Mouse (Mus musculus) embryo, embryonic 10.5 days (tissue): ENCODE results near the gene Gm21969.

Source experiments
- DNase-seq: peaks from one replicate; pipeline ENCODE4 v3.0.0-alpha.2; 2015; ENCODE audit warnings: low spot score

The Gm21969 gene

DNA sequence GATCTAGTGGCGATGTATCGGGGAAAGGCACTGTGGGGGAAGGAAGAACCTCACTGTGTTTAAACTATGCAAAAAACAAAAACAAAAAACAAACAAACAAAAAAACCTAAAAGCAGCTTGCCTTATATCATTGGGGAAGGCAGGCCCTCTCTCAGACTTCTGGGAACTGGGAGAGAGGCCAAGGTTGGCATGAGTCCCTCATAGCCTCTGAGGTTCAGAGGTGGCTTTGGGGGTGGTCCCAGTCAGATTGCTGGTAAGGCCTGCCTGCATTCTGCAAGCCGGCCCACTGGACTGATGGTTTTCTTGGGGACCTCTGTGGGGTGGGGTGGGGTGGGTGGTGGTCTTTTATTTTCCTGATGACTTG, 14.0 kb downstream of the Gm21969 start:
- DNase-seq, result no peak

DNA sequence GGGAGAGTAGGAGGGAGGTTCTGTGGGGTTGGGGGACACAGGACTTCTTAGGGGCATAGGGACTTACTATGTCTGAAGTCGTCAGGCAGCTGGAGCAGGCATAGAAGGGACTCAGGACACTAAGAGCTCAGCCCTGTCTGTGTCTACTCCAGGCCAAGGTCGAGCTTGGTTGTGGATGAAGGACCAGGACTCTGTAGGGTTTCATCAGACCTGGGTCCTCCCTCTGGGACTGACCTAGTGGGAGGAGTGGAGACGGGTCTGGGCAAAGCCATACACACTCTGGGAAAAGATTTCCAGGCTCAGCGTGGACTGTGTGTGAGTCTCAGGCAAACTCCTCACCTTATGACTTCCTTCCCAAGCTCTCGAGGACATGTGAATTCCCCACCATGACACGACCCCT, 16.8 kb downstream of the Gm21969 start:
- DNase-seq, result no peak

DNA sequence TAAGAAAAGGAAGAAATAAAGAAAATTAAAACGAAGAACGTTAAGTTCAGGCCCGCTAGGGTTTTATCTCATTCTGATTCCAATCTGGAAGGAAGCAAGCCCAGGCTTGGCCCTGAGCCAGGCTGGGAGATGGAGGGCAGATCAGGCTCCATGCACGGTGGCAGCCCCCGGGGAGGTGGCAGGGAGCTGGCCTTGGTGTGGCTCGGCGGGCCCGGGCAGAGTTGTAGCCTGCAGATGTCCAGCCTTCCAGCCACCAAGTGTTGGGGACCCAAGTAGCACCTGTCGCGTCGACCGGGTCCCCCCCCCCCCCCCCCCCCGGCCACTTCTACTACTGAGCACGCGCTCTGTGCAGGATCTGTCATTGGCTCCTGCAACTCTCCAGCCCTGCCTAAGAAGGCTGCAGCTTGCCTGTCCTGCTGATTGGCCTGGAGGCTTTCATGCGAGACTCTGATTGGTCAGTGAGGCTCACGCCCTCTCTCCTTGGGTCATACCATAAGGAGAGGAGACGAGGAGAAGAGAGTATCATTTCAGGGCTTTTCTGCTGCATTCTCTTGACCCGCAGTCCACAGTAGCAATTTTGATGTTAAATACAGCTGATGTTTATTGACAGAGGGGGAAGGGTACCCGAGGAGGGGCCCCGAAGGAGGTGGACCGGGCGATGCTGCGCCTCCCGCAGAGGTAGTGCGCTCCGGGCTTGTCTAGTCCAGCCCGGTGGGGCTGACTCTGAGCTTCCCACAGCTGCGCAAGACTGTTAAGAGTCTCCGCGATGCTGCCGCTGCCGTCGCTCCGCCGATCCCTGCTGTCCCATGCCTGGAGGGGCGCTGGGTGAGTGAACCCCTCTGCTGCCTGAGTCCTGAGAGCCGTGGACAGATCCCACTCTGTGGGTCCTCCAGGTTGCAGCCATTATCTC, 19.6 kb downstream of the Gm21969 start, which contains the start of gene Aldh4a1:
Gene Aldh4a1, plus strand, starts transcription at position 494 of the 910 bp plus-strand sequence.
- DNase-seq, result peak; percentile 96

DNA sequence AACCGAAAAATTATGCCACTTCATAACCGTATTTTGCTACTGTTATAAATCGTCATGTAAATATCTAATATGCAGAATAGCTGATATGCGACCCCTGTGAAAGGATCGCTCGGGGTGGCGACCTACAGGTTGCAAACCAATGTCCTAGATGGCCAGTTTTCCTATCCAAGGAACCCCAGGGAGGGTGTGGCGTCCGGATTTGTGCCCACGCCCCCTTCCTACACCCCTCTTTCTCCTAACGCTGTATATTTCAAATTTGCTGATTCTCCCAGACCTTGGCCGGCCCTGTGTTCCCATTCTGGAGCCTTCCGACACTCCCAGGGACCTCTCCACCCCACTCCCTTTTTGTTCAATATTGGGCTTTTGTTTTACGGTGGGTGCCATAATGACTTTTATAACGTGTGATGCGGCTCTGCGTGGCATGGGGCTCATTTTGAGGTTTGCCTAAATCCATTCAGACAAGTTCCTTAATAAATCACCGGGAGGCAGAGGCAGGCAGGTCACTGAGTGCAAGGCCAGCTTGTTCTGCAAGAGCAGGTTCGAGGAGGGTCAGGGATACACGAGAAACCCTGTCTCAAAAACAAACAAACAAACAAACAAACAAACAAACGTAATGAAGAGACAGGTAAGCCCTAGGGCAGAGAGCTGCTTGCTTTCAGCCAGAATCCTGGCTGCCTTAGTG, 20.6 kb downstream of the Gm21969 start:
- DNase-seq, result no peak

DNA sequence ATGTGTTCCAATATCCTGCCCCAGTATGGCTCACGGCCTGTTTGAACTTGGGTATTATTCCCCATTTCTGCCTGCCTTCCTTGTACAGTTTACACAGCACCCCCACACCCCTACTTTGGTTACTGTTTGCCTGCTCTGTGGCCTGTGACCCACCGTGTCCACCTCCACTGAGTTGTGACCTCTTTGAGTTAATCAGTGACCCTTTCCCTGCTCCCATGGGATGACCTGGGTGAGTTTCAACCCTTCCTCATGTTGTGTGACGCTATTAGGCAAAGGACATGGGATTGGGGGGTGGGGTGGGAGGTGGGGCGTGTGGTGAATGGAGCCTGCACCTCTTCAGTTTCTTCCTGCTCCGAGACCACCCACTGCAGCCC, 21.1 kb downstream of the Gm21969 start:
- DNase-seq, result no peak

DNA sequence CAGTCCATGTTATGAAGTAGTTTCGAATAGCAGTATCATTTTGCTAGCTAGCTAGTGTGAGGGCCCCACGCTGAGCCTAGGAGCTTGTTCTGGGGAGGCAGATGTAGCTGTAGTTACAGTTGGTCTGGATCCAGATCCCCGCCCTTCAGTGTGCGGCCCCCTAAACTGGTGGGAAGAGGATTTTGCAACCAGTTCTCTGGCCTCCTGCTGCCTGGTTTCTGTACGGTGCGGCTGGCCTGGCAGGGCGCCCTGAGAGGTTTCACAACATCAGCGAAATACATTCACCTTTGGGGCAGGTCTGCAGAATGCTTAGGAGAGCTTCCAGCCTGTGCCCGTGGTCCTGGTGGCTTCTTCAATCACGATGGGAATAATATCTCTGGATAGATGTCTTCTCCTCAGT, 21.7 kb downstream of the Gm21969 start:
- DNase-seq, result no peak

DNA sequence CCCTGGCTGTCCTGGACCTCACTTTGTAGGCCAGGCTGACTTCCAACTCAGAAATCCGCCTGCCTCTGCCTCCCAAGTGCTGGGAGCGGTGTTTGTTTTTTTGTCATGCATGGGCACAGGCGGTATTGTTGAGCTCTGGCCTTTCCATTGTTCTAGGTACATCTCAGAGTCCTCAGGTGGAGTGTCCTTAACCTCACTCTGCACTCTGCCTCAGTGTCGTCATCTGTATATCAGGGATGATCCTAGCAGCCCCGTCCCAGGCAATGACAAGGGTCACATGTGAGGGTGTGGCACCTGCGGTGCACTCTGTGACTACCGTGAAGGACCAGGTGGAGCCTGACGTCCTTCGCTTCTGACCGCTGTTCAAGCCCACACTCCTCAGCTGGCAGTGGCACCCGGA, 24.4 kb downstream of the Gm21969 start:
- no peak for DNase-seq

DNA sequence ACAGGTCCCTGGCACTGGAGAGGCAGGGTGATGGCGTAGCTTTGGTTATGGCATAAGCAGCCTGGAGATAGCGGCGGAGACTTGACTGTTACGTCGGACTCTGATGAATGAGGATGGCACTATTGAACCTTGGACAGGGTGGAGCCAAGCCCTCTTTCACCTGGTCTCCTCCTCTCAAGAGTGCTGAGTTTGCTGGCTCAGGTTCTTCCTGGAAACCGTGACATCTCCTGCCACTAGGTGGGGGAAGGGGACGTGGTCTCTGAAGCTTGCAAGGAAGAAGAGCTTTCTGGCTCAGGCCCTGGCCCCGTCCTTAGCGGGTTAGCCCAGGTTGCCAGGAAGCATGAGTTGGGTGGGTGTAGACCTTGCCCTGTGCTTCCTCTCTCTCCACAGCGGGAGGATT, 27.2 kb downstream of the Gm21969 start:
- no peak for DNase-seq

DNA sequence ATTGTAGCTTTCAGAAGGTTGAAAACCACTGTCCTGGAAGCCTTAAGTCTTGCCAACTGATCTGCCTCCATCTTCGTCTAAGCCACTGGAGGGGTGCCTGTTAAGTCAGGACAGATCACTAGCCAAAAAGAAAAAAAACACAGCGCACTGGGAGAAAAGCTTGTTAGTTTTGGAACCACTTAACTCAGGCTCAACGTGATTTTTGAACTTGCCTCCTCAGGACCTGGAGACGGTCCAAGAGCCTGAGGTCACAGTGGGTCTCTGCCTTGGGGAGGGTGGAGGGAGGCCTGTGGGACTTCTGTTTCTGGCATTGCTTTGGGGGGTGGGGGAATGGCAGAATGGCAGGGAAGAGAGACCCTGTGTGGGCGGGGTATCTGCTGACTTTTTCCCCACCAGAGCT, 28.2 kb downstream of the Gm21969 start:
- no peak for DNase-seq

DNA sequence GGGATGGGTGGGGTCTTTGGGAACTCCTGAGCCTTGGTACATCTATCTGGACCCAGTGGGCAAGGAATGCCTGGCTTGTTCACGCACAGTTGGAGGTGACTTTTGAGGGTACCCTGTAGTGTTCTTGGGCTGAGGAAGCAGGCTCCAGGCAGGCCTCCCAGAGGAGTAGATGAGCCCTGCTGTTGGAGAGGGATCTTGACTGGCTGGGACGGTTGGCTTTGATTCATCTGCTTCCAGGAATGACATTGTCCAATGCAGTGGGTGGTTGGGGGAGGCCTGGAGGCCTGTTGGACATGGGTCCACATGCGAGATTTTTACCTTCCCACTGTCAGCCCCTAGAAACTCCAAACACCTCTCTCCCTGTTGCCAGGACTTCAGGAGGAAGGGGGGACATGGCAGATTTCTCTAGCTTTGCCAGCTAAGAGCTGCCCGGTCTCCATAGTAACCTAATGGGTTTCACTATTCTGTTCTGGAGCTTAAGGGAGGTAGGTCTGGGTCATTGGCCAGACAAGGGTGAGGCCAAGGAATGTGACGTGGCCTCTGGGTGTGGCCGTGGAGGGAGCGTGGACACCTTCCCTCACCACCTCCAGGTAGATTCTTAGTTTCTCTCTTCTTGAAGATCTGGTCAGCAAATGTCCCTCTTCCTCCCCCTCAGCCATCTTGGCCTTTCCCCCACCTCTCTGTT, 28.7 kb downstream of the Gm21969 start:
- DNase-seq, result no peak

DNA sequence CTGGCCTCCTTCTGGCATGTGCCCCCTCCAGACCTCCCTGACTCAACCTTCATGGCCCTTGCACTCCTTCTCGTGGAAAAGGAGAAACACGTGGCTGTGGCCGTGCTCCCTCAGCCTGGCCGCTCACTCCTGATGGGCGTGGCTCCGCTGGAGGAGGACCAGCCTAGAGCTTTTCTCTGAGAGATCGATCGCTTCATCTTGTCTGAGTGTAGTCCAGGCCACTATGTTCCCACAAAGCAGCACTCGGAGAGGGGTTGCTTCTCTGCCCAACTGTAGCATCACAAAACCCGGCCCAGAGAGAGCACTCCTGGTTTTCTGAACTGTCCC, 29.2 kb downstream of the Gm21969 start:
- DNase-seq, result no peak

DNA sequence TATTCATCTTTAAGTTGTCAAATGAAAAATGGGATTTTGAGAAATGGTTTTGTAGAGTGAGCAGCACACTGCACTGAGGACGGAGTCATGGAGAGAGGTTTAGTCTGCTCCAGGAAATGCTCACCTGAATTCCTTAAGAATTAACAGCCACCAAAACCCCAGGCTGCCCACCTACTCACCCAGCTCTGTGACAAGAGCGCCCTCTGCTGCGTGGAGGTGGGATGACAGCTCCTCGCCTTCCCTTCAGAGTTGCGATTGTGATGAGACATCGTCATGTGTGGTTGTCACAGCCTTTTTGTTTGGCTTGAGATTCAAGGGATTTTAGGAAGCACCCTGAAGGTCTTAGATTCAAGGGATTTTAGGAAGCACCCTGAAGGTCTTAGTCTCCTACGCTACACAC, 33.4 kb downstream of the Gm21969 start:
- peak; percentile 79 for DNase-seq

DNA sequence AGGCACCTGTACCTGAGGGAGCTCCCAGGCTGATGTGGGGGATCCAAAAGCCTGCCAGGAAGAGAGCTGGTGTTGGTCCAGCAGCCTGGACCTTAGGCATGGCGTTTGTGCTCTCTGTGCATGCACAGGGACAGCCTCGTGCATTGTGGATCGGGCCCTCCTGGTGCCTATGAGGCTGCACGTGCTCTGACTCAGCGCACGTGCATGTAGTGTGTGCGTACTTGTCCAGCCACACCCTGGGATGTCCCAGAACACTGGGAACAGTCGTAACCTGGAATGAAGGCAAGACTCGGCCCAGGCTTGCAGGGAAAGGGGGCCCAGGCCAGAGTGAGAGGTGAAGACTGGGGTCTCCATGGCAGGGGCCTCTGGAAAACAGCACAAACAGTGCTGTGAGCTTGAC, 34.9 kb downstream of the Gm21969 start:
- no peak for DNase-seq

DNA sequence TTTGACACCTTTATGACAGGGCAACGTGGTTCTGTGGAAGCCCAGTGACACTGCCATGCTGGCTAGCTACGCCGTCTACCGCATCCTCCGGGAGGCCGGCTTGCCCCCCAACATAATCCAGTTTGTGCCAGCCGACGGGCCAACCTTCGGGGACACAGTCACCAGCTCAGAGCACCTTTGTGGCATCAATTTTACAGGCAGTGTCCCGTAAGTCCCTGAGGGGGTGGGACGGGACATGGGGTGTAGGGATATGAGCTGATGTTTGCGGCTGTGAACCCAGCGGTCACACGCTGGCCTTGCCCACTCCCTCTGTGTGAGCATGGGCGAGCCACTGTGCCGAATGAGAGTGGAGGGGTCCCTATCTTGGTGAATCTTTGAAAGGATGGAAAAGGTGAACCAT, 35.4 kb downstream of the Gm21969 start:
- DNase-seq, result no peak

DNA sequence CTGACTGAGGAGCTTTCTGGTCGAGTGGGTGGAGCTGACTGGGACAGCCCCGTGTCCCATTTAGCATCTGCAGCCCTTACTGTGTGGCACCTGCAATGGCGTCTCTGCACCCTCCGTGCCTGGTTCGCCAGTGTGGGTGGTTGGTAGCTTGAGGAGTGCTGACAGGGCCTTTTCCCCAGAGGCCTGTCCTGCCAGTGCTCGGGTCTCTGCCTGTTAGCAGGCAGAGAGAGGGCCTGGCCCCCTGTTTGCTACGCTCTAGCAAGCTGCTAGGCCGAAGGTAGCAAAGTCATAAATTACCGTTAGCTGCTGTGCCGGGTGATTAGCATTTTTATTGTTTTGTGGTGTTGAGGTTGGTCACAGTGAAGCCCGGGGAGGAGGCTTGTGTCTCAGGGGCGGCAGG, 36.8 kb downstream of the Gm21969 start:
- peak; percentile 49 for DNase-seq

DNA sequence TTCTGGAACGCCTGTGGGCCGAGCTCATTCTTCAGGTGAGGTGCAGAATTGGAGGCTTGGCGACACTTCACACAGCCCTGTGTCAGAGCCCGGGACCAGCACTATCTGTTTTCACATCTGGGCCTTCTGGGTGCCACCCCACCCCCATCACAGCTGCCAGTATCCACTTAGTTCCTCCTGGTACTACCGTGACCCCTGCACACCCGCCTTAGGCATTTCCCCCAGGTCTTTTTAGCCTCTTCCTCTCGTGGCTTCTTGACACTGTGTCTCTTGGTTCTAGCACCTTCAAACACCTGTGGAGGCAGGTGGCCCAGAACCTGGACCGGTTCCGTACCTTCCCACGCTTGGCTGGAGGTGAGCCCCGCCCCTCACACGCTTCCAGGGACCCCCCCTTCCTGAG, 37.3 kb downstream of the Gm21969 start:
- no peak for DNase-seq

DNA sequence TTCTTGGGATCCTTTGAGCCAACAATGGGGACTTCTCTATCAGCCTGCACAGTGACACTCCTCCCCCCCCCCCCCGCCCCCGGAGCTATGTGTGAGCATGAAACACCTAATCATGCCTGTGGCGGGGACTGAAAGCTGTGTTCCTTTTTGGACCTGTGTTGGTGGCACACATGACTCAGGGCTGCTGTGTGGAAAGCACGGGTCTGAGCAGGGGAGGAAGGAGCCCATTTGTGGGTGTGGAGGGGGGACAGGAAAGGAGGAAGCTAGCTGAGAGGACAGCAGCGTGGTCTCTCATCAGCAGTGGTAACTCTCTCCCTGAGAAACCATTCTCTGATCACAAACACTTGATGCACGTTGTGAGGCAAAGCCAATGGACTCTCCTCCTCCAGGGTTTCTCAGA, 37.8 kb downstream of the Gm21969 start:
- no peak for DNase-seq

DNA sequence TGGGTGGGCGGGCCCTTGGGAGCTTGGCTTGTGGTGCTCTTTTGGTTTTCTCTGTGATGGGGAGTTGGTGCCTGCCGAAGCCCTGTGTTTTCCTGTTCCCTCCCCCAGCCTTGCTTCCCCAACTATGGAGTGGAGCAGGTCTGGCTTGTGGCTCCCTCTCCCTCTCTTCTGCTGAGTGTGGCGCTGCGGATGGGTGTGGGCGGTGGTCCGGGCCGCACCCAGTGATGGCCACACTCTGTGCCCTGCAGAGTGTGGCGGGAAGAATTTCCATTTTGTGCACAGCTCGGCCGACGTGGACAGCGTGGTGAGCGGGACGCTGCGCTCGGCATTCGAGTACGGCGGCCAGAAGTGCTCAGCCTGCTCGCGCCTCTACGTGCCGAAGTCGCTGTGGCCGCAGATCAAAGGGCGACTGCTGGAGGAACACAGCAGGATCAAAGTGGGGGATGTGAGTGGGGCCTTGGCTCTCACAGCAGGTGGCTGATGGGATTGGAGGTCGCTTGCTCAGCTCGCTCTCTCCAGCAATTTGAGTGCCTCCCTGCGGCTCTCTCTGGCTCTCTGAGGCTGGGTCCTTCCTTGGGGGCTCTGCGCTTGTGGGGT, 38.9 kb downstream of the Gm21969 start:
- DNase-seq, result peak; percentile 60

DNA sequence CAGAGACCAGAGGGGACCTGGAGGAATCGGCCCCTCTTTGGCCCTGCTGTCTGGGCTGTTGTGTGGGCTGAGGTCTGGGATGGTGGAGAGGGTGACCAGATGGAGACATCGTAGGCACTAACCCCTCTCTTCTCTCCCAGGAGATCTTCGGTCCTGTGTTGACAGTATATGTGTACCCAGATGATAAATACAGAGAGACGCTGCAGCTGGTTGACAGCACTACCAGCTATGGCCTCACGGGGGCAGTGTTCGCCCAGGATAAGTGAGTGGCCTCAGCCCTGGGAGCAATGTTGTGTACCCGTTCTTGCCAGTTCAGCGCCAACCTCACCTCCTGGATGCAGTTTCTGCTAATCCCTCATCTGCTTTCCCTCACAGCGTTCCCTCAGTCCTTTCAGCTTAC, 41.0 kb downstream of the Gm21969 start:
- peak; percentile 88 for DNase-seq

DNA sequence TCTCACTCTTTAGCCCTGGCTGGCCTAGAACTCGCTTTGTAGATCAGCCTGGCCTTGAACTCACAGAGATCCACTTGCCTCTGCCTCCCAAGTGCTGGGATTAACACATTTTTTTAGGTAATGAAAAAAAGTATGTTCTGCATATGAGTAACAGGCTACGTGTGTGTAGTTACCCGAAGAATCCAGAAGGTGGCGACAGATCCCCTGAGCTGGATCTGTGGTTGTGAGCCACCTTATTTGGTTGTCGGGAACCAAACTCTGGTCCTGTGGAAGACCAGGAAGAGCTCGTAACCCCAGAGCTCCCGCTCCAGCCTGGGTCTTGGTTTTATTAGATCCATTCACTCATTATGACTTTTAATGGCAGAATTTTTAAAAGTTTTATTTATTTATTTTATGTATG, 43.9 kb downstream of the Gm21969 start:
- DNase-seq, result peak; percentile 41

DNA sequence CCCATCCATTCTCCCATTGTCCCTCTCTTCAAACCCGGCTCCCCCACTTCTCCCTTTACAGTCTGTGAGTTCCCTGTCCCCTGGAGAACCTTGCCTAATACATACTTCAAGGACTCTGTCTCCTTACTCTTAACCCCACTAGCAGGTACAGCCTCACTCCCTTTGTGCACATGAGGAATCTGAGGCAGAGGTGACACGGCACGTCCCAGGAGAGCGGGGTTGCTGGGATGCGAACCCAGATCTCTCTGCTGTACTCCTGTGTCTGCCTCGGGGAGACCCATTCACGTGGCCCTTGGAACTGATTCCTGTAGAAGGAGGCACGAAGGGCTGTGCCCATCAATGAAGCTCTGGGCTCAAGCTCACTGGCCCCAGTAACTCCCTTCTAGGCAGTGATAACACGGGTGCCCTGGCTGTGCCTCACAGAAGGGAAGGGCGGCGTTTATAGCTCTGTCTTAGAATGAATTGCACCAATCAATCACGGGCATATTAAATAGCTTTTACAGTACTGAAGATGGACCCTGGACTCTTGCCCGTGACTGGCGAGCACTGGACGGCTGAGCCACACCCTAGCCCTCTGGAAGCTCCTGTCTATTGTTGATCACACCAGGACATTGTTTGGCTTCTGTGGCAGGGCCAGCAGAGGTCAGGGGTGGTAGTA, 47.2 kb downstream of the Gm21969 start:
- no peak for DNase-seq

DNA sequence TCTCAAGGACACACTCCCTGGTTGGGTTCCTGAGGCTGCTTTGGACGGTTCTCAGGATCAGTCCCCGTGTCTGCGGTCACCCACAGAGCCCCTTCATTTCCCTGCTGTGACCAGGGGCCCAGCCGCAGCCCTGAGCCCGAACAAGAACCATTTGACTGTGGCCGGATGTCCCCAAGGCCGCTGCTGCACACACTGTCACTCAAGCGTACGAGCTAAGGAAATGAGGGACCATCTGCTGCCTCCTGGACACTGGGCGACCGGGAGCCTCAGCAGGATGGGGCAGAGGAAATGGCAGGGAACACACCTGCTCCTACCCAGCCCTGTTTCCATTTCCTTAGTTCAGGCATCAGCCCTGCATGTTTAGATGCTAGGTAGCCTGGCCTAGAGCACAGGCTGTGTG, 47.9 kb downstream of the Gm21969 start:
- DNase-seq, result no peak
